Mouse (Mus musculus) retina, postnatal 1 day (tissue): ENCODE results near the gene Tmem238.

Experiments
- DNase-seq: peaks from one replicate; pipeline ENCODE4 v3.0.0-alpha.2; 2012

The Tmem238 gene

DNA sequence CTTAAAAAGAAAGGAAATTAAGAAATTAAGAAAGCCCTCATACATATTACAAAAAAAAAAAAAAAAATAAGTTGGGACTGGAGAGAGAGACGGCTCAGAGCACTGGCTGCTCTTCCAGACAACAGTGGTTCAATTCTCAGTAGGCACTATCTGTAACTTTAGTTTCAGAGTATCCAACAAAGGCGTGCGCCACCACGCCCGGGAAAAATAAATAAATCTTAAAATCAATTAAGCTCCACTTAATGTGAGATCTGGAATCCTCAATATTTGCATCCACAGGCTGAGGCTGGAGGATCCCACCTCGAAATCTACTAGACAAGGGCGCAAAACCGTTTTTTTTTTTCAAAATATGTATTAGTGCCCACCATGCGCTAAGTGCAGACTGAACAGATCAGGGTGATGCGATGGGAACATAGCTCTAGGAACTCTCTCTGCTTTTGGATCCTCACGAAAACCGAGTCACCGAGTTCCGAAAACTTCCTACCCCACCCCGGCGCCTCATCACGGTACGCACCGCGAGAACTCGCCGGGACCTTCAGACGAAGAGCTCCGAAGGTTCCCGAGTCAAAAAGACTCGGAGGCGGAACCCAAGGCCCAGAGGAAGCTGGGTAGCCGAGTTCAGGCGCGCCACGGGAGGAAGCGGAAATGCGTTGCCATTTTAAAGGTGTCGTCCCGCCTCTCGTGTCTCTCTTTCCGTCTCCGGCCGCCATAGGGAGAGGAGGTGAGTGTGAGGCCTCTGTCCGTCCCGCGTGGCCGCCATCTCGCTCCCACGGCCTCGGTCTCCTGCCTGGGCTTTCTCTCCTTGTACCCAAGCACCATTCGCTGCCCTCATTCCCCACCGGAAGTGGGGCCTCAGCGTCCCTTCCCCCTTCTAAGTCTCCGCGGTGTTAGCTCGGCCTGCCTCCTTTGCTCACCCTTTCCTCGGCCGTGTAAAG lies 3.1 kb upstream of the Tmem238 start, which contains the start of gene Rpl28:
Gene Rpl28, plus strand, starts transcription at position 597 of the 935 bp plus-strand sequence.
- DNase-seq, result peak; percentile 98

DNA sequence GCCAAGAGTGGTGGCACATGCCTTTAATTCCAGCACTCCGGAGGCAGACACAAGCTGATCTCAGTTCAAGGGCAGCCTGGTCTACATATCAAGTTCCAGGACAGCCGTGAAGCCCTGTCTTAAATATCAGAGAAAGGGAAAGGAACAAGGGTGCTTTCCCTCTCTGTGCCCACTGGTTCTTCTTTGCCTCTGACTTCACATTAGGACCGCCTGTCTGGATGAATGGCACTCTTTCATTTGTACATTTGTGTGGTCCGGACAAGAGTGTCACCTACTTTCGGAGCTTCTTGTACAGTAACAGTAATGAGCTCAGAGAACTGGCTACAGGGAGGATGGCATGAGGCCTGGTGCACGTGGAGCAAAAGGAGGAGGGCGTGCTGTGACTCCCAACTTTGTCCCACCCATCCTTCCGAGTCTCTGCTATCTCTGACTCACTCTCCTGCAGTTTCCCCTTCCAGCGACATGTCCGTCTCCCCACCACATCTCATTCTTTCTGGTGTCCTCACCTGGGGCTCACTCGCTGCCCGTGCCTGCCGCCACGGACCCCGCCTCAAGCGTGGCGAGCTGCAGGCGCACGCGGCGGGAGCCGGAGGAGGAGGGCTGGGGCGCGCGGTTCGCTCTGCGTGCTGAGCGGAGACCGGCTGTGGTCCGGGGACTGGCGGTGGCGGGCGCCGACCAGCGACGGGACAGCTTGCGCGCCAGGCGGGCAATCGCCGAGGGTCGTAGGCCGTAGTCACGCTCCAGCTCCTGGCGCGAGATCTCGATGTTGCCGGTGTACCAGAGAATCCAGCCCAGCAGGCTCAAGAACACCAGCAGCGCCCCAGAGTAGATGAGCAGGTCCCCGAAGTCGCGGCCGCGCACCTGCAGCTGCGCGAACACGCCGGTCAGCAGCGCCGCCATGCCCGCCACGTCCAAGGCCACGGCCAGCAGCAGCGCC lies 689 bp downstream of the Tmem238 start:
- DNase-seq, result peak; percentile 75

DNA sequence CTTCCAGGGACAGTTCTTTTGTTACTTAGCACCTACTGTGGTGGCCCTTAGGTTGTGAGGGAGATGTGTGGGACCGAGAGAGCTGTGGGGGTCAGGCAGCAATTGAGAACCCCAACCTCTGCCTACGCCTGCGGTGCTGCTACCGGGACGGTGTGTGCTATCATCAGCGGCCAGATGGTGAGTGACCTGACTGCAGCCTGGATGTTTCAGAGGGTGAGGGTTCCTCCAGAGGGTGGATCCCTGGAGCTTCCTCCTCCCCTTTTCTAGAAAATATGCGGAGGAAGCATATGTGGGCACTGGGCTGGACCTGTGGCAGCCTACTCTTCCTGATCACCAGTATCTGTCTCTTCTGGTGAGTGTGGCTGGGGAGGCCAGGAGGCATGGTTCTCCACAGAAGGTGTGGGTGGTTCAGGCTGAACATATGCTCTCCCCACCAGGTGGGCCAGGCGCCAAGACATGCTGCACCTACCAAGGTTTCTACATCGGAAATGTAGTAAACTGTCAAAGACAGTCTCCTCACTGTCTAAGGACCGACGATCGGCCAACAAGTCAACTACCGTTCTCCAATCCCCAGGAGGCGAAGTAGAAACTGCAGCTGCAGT lies 5.7 kb downstream of the Tmem238 start:
- DNase-seq, result no peak

DNA sequence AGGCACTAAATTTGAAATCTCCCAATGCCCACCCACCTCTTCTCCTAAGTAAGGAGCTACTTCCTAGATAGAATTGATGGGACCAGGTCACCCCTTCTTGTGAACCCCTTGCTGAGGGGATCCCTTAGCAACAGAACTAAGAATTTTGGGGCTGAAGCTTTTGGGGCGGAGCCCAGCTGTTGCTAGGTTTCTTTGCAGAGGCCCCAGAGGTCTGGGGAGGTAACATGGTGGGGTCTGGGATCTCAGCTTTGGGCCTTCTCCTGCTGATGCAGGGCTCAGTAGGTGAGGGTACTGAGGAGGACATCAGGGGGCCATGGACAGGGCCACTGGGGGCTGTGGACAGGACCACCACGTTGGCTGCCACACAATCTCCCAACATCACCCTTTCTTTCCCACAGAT lies 6.7 kb downstream of the Tmem238 start, which contains the start of the genes Il11 and Tmem190:
Gene Il11, minus strand, starts transcription at position 101 of the 400 bp plus-strand sequence.
Gene Tmem190, plus strand, starts transcription at position 179 of the 400 bp plus-strand sequence.
- DNase-seq, result no peak

DNA sequence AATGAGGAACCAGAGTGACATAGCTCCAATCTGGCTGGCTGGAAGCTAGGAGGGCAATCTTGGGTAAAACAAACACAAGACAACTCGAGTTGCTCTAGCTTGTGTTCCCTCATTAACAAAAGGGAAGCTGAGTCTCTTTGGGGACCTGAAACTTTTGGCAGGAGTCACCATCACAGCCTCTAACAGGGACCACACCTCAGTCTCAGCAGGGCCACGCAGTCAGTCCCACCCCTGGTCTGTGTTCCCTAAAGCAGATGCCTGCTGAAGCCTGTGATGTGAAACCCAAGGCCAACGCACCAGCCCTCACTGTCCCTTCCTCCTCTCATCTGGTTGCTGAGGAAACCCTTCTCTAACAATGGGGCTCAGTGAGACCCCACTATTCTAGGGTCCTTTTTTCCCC lies 7.3 kb downstream of the Tmem238 start:
- DNase-seq, result no peak

DNA sequence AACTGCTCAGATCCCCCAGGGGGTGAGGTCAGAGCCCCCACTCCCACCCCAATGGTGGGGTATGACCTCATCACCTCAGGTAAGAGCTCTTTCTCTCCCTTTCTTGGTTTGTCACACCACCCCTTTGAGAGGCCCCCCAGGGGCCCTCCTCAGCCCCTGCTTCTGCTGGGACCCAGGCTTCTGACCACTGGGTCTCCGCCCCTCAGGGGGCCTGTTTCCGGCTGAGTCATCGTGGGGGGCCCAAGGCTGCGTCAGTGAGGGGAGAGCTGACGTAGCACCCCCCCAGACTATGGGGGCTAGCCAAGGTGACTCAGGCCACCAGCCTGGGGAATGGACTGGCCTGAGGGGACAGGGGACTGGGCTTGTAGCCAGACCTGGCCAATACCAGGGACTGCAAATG lies 9.5 kb downstream of the Tmem238 start:
- no peak for DNase-seq

DNA sequence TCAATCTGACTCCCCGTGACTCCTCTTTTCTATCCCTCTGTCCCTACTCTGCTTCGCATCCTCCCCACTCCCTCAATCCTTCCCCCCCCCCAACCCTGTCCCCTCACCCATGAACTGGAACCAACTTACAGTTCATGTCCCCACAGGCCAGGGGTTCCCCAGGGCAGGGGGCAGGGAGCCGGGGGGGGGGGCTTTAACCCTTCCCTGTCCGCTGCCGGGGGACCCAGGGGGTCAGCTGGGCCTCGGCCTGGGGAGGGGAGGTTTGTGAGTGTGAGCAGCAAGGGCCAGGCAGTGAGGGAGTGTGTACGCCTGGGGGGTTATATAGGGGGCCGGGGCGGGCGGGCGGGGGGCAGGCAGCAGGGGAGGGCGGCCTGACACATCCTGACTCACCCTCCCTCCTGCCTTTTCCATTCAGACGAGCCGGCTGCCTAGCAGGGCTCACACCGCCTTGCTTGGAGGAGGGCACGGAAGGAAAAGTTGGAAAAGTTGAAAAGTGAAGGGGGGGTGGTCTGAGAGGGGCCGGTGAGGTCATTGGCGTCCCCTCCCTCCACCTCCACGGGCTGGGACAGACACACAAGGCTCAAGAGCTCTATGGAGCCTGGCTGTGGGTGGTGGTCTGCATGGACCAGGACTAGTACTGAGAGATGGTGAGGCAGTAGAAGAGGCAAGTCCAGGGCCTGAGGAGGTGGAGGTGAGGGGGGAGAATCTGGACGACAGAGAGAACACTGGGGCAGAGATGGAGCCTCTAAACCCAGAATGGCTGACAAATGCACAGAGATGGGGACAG lies 11.4 kb downstream of the Tmem238 start:
- no peak for DNase-seq

DNA sequence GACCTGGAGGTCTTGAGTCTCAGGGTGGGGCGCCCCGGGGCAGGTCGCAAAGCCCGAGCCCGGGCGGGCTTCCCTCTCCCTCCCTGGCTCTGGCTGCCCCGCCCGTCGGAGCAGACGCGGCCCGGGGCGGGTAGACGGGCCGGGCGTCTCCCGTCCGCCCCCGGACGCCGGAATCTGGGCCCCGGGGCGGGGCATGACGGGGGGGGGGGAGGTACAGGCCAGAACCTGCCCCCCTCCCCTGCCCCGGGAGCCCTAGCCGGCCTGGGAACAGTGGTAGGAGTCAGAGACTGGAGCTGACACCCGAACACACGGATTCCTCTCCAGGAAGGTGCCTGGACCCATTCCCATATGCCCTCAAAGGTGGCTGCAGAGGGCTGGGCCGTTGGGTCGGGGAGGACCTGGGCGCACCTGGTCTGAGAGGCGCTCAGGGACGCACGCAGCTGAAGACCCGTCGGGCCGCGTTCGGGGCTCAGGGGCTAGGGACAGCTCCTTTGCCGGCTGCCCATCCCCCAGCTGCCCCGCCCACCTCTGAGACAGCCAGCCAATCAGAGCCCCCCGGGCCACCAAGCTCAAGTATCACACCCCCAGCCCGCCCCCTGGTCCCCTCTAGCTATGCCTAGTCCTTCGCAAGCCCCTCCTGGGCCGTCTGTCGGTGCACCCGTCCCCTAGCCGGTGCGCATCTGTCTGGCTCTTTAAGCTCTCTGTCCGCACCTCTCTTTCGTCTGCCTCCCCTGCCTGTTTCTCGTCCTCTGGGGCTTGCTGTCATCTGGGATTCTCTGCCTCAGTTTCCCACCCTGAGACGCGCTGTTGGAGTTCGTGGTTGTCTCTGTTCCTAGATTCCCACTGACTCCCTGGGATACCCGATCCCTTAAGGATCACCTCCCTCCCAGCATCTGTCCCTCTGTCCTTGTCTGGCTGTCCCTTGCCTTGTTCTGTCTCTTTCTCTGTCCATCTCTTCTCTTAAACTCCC lies 12.3 kb downstream of the Tmem238 start:
- peak; percentile 82 for DNase-seq

DNA sequence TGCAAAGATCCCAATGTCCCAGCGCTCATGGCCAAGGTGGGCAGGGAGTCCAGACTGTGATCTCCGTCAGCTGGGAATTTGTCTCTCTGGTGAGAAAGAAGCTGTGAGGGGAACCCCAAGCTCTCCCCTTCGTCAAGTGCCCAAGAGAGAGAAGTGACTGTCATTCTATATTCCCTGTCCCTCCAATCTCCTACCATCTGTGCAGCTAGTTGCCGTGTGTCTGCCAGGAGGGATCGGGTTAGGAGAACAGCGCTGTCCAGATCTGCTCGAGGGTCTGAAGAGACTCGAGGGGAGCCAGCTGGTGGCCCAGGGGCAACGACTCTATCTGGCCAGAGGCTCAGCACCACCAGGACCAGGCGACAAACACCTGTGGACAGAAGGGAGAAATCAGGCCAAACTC lies 13.3 kb downstream of the Tmem238 start:
- DNase-seq, result no peak

DNA sequence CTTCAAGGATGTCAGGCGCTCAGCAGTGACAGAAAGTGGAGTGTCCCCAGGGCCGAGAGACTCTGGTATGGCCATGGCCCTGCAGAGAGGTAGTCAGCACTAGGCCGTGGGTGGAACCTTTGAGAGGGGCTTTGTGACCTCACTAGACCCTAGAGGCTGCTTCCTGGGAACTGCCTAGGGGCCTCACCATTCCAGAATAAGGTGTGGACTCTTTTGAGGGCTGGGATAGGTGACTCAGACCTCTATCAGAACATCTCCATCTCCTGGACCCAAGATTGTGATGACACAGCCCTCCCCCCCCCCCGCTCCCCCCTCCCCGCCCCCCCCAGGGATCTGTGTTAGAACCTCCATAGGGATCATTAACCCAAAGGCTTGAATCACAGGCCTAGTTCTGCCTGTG lies 18.3 kb downstream of the Tmem238 start, which contains the start of gene Fam71e2:
Gene Fam71e2, minus strand, starts transcription at position 101 of the 400 bp plus-strand sequence.
- no peak for DNase-seq

DNA sequence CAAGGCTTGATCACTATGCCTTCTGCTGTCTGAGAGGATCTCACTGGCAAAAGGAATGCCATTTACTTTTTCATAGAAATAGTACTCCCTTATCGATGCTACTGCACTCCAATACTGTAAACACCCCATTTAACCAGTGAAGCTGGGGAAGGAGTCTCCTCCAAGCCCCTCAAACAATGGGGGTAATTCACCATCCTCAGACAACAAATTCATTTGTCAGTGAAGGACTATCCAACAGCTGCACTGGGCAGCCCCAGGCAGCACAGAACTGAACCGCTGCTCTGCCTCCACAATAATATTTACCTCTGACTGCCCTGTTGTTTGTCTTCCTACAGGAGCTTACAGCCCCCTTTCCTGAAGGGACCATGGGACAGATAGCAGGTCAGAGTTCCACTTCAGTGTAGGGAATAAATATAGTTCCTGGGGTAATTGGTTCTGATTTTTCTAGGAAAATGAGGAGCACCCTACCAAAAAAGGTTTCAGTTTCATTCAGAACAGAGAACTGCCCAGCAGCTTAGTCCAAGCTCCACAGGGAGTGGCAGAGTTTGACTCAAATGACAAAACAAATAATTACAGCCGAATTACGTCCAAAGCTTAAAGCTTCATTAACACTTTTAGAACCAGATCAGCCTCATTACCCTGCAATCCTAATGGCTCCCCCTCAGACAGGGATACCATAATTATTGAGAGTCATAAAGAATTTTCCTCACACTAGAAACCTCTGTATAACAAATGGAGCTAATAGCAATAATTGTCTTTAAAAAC lies 24.3 kb downstream of the Tmem238 start:
- DNase-seq, result peak; percentile 20

DNA sequence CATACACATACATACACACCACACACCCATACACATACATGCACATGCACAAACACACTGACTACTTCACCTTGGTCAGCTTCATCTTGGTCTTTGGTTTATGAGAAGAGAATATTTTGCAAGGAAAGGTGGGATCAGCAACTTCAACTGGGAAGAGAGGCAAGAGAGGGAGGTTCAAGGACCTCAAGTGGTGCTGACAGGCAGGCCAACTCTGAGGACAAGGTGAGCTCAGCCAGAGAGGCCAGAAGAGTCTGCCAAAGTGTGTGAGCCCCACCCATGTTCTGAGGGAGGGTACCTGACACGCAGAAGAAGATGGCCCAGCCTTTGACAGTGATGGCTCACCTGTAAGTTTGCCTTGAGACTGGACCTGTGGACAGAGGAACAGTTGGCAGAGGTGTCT lies 29.8 kb downstream of the Tmem238 start:
- no peak for DNase-seq

DNA sequence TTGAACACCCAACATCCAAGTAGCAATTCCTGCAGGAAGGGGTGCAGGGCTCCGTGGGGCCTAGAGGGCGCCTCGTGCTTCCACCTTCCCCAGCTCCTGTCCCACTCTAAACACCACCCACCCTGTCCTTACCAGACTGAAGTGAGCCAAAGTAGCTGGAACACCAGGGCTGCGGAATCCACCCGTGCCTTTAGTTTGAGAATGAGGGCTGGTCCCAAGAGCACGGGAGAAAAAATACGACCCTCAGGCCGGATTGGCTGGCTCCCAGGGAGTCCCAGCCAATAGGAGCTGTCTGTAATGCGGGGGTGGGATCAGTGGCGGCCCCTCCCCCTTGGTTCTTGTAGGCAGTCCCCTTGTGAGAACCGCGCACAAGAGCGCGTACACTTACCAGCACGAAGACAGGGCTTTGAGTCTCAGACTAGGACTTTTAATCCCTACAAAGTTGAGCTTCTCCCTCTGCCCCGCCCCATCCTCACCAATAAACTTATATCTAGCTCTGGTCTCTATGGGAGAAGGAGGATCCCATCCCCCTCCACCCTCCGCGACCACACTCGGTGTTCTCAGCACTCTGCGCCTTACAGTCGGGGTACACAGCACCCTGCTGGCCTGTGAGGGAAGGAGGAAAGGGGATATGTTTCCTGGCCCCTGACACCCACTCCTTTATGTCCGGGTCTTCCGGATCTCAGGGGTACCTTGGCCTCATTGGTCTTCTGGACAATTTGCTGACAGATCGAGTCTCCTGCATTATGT lies 36.5 kb downstream of the Tmem238 start, which contains the start of gene Cox6b2:
Gene Cox6b2, minus strand, starts transcription at position 274 of the 750 bp plus-strand sequence.
- peak; percentile 95 for DNase-seq

DNA sequence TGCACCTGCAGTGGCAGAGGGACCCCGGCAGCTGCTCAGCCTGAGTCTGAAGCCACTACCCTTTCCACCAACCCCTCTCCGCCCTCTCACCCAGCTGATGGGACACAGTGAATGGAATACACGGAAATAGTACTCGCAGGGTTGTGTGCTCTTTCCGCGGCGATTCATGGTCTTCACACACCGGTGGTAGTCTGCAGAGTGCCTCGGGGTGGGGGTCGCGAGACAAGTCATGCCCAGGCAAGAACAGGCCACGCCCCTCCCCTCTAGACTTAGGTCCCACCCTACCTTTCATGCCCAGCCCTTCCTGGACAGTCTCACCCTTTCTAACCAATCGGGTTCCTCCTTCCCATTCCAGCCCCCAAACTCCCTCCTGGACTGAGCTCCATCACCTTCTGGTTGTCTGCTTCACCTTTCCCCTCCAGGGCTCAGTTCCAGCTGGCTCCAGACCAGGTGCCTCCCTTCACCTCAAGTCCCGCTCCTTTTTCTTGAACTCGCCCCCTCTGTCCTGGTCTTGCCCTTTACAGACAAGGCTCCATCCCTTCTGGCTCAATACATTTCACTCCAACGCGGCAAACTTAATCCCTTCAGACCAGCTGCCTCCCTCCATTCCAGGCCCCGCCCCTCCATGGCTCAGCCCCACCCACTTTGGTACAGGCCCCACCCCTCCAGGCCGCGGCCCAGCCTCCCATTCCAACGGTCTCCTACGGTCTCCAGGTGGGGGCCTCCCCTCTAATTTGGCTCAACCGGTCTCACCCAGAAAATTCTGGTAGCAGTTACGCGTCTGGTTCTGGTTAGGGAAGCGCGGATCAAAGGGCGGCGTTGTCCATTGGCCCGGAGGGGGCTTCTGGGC lies 37.3 kb downstream of the Tmem238 start:
- peak; percentile 82 for DNase-seq

DNA sequence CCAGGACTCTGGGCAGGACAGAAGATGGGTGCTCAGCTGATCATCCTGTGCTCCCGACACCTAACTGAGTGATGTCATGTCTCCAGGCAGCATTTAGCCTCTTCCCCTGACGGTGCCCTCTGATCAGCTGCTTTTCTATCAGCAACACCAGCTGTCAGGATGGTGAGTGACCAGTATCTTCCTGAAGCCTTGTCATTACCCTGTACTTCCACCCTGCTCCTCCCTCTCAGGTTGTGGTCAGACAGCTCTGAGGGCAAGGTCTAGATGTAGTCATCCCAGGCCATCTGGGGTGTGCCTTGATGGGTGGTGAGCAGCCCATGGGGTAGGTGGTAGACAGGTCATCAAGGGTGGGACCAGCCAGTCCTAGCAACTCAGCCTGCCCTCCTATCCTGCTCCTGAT lies 40.3 kb downstream of the Tmem238 start:
- no peak for DNase-seq

DNA sequence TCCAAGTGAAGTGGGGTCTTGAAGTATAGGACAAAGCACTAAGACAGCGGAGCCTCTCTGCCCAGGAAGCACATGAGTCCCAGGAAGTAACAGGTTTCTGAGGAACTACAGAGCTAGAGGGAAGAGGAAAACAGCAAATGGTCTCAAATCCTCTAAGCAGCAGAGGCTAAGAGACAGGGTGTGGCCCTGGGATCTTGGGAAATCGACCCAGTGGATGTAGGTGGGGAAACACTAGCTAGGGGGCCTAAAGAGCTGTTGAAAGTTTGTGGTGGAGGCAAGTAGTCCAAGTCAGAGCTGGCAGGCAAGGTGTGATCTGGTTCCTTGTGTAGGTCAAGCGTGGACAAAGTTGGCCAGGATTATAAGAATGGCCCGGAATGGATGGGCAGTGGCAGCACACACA lies 41.1 kb downstream of the Tmem238 start:
- no peak for DNase-seq

DNA sequence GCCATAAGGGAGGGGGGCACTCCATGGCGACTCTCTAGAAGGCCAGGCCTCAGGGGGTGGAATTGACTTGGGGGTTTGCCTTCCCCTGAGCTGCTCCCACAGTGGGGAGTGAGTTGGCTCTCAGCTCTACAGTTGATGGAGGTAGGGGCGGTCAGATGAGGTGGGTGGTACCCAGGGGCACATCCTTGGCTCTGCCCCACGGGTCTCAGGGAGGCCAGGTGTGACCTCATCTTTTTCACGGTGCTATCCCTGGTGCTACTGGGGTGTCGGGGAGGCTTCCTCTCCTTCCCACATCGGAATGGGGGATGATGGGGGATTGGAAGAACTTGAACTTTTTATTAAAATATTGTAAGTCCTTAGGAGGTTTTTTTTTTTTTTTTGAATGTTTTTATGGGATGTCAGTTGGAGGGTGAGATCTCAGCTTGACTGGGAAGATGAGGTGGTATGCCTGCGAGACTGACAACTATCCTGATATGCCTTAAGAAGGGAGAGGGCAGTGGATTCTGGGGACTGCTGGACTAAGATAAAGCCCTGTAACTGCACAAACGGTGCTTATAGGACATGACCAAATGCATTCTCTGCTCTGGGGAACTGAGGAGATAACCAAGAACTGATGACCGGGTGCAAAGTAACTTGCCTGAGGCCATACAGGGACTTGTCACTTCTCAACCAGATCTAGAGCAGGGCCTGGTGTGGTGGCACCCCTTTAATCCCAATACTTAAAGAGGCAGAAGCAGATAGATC lies 42.1 kb downstream of the Tmem238 start:
- no peak for DNase-seq
